Mouse (Mus musculus) megakaryocyte, embryonic 14.5 days (primary cell): ENCODE data around the gene Urgcp.

Experiments used
- FLI1 ChIP-seq: IDR thresholded peaks from 2 replicates; pipeline ENCODE4 v1.6.1; 2012; ENCODE audit warnings: low read length, inconsistent platforms, mixed read lengths
- GATA1 ChIP-seq: IDR thresholded peaks from 3 replicates; pipeline ENCODE4 v1.6.1; 2012; ENCODE audit warnings: mixed read lengths, low read length, inconsistent platforms, borderline replicate concordance

GRCm38 (mm10) chr11:5701300-5701699, 60.9 kb downstream of the Urgcp start:
- TF ChIP-seq GATA1 (no peak), FLI1 (no peak)
